Mouse (Mus musculus) limb, embryonic 14.5 days (tissue): ENCODE results near the gene Nudt19. TPM values are rescaled to one million over a fixed set of nuclear protein-coding genes. Genes with fewer than 3 reads are reported as not detected.

Experiments used
- ATAC-seq: fragments of 200-750 bp; cut with Nextera tagmentation; 2 replicates; pipeline ENCODE4 v1.8.0; 2017; ENCODE audit warnings: low read depth, moderate number of reproducible peaks, moderate TSS enrichment; ENCODE audit not compliant: low FRiP score
- DNase-seq: peaks from one replicate; pipeline ENCODE4 v3.0.0-alpha.2; 2015; ENCODE audit warnings: low spot score
- H3K27ac ChIP-seq: fragments of 300-500 bp; sonication (generic); replicated peaks from 2 replicates; pipeline ENCODE4 v1.5.1; 2014; ENCODE audit warnings: low read depth, mild to moderate bottlenecking, low read length, moderate library complexity, mixed read lengths
- H3K27me3 ChIP-seq: fragments of 300-500 bp; sonication (generic); 2 replicates; pipeline ENCODE4 v1.6.1; 2014; ENCODE audit warnings: low read length, mixed read lengths; ENCODE audit not compliant: control insufficient read depth, insufficient read depth
- H3K36me3 ChIP-seq: fragments of 300-500 bp; sonication (generic); 2 replicates; pipeline ENCODE4 v1.6.1; 2014; ENCODE audit warnings: mild to moderate bottlenecking, low read length, moderate library complexity, mixed read lengths; ENCODE audit not compliant: control insufficient read depth, insufficient read depth
- H3K4me1 ChIP-seq: fragments of 300-500 bp; sonication (generic); 2 replicates; pipeline ENCODE4 v1.6.1; 2014; ENCODE audit warnings: antibody characterized with exemption, low read length, mixed read lengths; ENCODE audit not compliant: control insufficient read depth, insufficient read depth
- H3K4me2 ChIP-seq: fragments of 300-500 bp; sonication (generic); replicated peaks from 2 replicates; pipeline ENCODE4 v1.6.1; 2014; ENCODE audit warnings: low read depth, mild to moderate bottlenecking, low read length, moderate library complexity; ENCODE audit not compliant: severe bottlenecking
- H3K4me3 ChIP-seq: fragments of 300-500 bp; sonication (generic); replicated peaks from 2 replicates; pipeline ENCODE4 v1.5.1; 2014; ENCODE audit warnings: low read length
- H3K9ac ChIP-seq: fragments of 300-500 bp; sonication (generic); 2 replicates; pipeline ENCODE4 v1.6.1; 2014; ENCODE audit warnings: mild to moderate bottlenecking, low read depth, low read length, moderate library complexity; ENCODE audit not compliant: severe bottlenecking
- H3K9me3 ChIP-seq: fragments of 300-500 bp; sonication (generic); 2 replicates; pipeline ENCODE4 v1.6.1; 2016; ENCODE audit warnings: low read length; ENCODE audit not compliant: control insufficient read depth
- POLR2A ChIP-seq: fragments of 200-500 bp; IDR thresholded peaks from 2 replicates; pipeline ENCODE4 v1.8.0; 2012; ENCODE audit warnings: inconsistent platforms, mild to moderate bottlenecking, moderate library complexity, borderline replicate concordance; ENCODE audit not compliant: insufficient read depth, insufficient read length; ENCODE audit errors: extremely low read depth
- WGBS: fragments of 180-500 bp; shearing (Covaris S2); extraction: QIAGEN DNeasy Blood & Tissue Kit; methylation state at CpG from one replicate; pipeline ENCODE4 v1.1.7; 2014; 5-methylcytosine and 5-hydroxymethylcytosine counted together
- polyA plus RNA-seq, 2 experiments: library from polyadenylated mRNA; depleted of rRNA in 1 of 2; stranded (reverse) in 1 of 2; unstranded in 1 of 2; fragments of >200 nt; fragmentation: Nextera tagmentation in 1 of 2; extraction: Ambion mirVana in 1 of 2; gene quantifications; 2 replicates each; pipeline versions ENCODE4 v1.2.1 to v1.2.3; 2012 to 2014

Nudt19 gene
- polyA plus RNA-seq, 2 experiments, result 25.8 to 49.0 TPM

DNA sequence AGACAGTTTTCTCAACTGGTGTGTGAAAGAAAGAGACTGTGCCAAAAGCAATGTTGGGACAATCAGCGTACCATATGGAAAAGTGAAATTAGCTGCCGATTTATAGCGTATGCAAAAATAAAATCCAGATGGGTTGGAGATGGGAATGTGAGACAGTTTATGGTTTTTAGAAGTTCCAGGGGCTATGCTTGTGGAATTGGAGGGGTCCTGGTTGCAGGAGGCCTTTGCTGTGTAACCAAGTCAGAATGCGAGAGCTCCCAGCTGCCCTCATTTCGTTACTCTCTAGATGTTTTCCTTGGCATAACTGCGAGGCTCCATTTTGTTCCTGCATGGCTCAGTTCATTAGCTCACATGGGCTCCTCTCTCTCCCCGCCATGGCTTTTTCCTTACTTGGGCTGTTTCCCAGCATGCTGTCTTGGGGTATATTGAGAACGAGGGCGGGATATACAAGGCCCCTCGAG, 34.7 kb upstream of the Nudt19 start:
- 26% methylated on average over 10 of the region's 10 CpGs for WGBS
- TF ChIP-seq POLR2A, result no peak
- Histone ChIP-seq H3K4me2 (peak overlapping the region; percentile 31), H3K27me3 (no peaks in the 10 kb centered on the region), H3K4me3 (no peak overlapping the region), H3K27ac (peak overlapping the region; percentile 88), H3K4me1 (peaks cover 40% of the 10 kb centered on the region), H3K9me3 (no peaks in the 10 kb centered on the region), H3K36me3 (peaks cover 25% of the 10 kb centered on the region), H3K9ac (no peak overlapping the region)
- DNase-seq (peak; percentile 90), ATAC-seq (peak; percentile 72)

DNA sequence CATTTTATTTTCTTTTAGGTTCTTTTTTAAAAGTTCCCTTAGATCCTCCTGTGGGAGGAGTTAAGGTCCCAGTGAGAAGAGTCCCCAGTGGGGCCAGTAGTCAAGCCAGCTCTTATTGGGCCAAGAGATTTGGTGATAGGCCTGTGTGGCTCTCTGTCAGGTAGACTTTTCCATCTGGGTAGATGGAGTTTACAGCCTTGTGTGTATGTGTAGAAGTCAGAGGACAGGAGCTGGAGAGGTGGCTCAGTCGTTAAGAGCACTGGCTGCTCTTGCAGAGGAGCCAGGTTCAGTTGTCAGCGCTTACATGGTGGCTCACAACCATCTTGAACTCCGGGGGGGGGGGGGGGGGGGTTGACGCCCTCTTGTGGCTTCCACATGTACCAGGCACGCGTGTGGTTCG, 33.4 kb upstream of the Nudt19 start:
- H3K27me3 ChIP-seq, result peaks cover 6% of the 10 kb centered on the region
- DNase-seq (no peak), ATAC-seq (no peak)
- H3K9ac ChIP-seq, result no peak overlapping the region
- no peak overlapping the region for H3K4me3 ChIP-seq
- peaks cover 20% of the 10 kb centered on the region for H3K36me3 ChIP-seq
- H3K4me1 ChIP-seq, result peaks cover 42% of the 10 kb centered on the region
- TF ChIP-seq POLR2A, result no peak
- no peak overlapping the region for H3K4me2 ChIP-seq
- no peaks in the 10 kb centered on the region for H3K9me3 ChIP-seq
- peak overlapping the region; percentile 48; the same call in 1 of the 2 replicates for H3K27ac ChIP-seq
- WGBS, result 67% methylated on average over 6 of the region's 7 CpGs

DNA sequence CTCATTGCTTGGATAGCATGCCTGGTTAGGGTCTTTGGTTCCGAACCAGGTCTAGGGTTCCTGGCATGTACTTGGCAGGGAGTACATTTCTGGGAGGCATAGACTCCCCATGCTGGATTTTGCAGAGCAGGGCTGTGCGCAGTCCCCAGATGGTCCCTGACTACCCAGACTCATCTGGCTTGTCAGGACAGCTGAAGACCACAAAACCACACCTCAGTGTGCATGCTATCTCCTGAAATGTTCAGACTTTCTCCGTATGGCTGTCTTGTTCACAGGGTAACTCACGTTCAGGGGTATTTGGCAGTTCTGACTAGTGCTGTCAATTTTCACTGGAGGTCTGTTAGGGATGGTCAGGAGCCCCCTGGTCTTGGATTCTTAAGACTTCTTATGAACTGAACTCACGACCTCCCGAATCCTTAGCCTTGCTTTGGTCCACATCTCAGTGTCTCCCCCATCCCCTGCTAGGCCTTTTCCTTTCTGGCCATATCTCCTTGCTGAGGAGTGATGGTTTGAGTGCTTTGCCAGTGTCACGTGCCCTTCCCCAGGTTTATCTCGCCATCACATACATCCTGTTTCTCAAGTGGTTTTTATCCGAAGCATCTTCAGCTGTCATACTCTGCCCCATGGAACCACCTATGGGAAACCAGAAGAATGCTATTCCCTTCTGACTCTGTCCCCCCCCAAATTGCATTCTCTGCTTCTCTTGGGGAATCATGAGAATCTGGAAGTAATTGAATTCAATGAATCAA, 32.8 kb upstream of the Nudt19 start:
- H3K27ac ChIP-seq, result peak overlapping the region; percentile 48; the same call in 1 of the 2 replicates
- TF ChIP-seq POLR2A, result no peak
- H3K9ac ChIP-seq, result no peak overlapping the region
- H3K4me1 ChIP-seq, result peaks cover 47% of the 10 kb centered on the region
- WGBS, result 79% methylated on average over 9 of the region's 9 CpGs
- no peak overlapping the region for H3K4me2 ChIP-seq
- DNase-seq (no peak), ATAC-seq (no peak)
- no peaks in the 10 kb centered on the region for H3K9me3 ChIP-seq
- no peak overlapping the region for H3K4me3 ChIP-seq
- H3K36me3 ChIP-seq, result peaks cover 16% of the 10 kb centered on the region
- H3K27me3 ChIP-seq, result peaks cover 13% of the 10 kb centered on the region

DNA sequence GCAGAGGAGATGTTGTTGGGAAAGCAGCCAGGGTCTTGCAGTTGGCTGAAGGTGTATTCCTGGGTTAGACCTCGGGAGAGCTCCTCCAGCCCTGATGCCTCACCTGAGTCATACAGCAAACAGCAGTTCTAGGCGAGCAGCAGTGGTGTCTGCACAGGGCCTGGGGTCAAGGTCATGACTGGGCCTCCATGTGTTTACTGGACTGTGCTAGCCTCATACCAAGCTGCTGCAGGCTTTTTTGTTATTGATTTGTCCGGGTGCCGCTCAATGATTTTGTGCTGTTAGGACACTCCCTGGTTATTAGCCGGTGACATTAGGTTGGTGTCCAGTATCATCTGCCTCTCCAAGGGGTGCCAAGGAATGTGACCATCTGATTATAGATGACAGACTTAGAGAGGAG, 31.6 kb upstream of the Nudt19 start:
- ATAC-seq, result no peak
- no peak for DNase-seq
- Histone ChIP-seq H3K4me2 (peak overlapping the region; percentile 100; the same call in 1 of the 2 replicates), H3K4me1 (peaks cover 47% of the 10 kb centered on the region), H3K27me3 (peaks cover 24% of the 10 kb centered on the region), H3K36me3 (peaks cover 4% of the 10 kb centered on the region), H3K4me3 (no peak overlapping the region), H3K9ac (no peak overlapping the region), H3K9me3 (no peaks in the 10 kb centered on the region), H3K27ac (no peak overlapping the region)
- 78% methylated on average over 5 of the region's 5 CpGs for WGBS
- TF ChIP-seq POLR2A, result no peak

DNA sequence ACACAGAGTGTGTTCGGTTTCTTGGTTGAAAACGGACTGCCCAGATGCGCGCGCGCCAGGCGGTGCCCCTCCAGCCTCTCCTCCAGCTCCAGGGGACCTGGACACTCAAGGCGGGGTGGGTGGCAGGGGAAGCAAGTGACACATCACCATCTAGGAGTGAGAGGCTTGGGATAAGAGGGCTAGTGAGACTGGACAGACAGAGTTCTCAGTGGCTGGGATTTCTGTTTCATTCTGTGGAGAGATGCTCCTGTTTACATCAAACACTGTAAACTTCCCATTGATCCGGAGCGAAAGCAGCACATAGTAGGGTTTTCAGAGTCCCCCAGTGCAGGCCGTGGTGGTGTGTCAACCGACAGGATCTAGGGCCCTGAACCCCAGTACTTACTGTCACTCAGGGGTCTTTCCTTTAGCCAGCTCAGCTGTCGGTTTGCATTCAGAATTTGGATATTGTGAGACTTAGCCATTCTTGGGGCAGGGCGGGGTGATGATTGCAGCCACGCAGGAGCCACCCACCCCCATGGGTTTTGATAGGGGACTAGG, 30.9 kb upstream of the Nudt19 start:
- ATAC-seq, result no peak
- no peaks in the 10 kb centered on the region for H3K36me3 ChIP-seq
- H3K27ac ChIP-seq, result peak overlapping the region; percentile 74; the same call in 1 of the 2 replicates
- no peak for TF ChIP-seq POLR2A
- H3K9me3 ChIP-seq, result no peaks in the 10 kb centered on the region
- peaks cover 31% of the 10 kb centered on the region for H3K27me3 ChIP-seq
- peaks cover 46% of the 10 kb centered on the region for H3K4me1 ChIP-seq
- peak overlapping the region; percentile 100 for H3K4me2 ChIP-seq
- 21% methylated on average over 15 of the region's 15 CpGs for WGBS
- H3K9ac ChIP-seq, result peak overlapping the region; percentile 85
- DNase-seq, result no peak
- H3K4me3 ChIP-seq, result peak overlapping the region; percentile 90
